Mouse (Mus musculus) liver, adult 2 months (tissue): ENCODE results near the gene Mlana. TPM values are rescaled to one million over a fixed set of nuclear protein-coding genes. Genes with fewer than 3 reads are reported as not detected.

ENCODE experiments used
- DNase-seq: peaks from one replicate; pipeline ENCODE4 v3.0.0-alpha.2; 2011; ENCODE audit warnings: low read depth, low spot score; ENCODE audit errors: extremely low read depth
- H3K27ac ChIP-seq: fragments of 200-500 bp; replicated peaks from 2 replicates; pipeline ENCODE4 v1.5.1; 2012; ENCODE audit warnings: low read depth, mild to moderate bottlenecking, control low read depth, inconsistent platforms, low read length; ENCODE audit not compliant: insufficient read depth
- H3K27me3 ChIP-seq: fragments of 200-500 bp; 2 replicates; pipeline ENCODE4 v1.6.1; 2012; ENCODE audit warnings: mild to moderate bottlenecking, moderate library complexity, low read length, inconsistent platforms; ENCODE audit not compliant: control insufficient read depth, insufficient read depth
- H3K36me3 ChIP-seq: fragments of 200-500 bp; 2 replicates; pipeline ENCODE4 v1.6.1; 2012; ENCODE audit warnings: low read length, inconsistent platforms; ENCODE audit not compliant: control insufficient read depth, insufficient read depth
- H3K4me1 ChIP-seq: fragments of 200-500 bp; 2 replicates; pipeline ENCODE4 v1.6.1; 2011; ENCODE audit warnings: low read length; ENCODE audit not compliant: control insufficient read depth, insufficient read depth
- H3K4me3 ChIP-seq: fragments of 200-500 bp; 2 replicates; pipeline ENCODE4 v1.5.1; 2011; ENCODE audit warnings: low read depth, mild to moderate bottlenecking, control low read depth, low read length, moderate library complexity; ENCODE audit not compliant: insufficient read depth
- H3K79me2 ChIP-seq: fragments of 200-500 bp; 2 replicates; pipeline ENCODE4 v1.6.1; 2012; ENCODE audit warnings: inconsistent platforms, mild to moderate bottlenecking, low read length, moderate library complexity; ENCODE audit not compliant: control insufficient read depth, insufficient read depth
- H3K9ac ChIP-seq: fragments of 200-500 bp; 2 replicates; pipeline ENCODE4 v1.6.1; 2012; ENCODE audit warnings: low read depth, mild to moderate bottlenecking, control low read depth, inconsistent platforms, low read length
- CTCF ChIP-seq: fragments of 200-500 bp; IDR thresholded peaks from 2 replicates; pipeline ENCODE4 v1.5.1; 2011; ENCODE audit warnings: low read depth, low read length, control low read depth
- POLR2A ChIP-seq: fragments of 200-500 bp; IDR thresholded peaks from 2 replicates; pipeline ENCODE4 v1.6.1; 2011; ENCODE audit warnings: low read length, control low read depth; ENCODE audit not compliant: insufficient read depth; ENCODE audit errors: extremely low read depth
- WGBS: fragments of 180-500 bp; shearing (Covaris S2); methylation state at CpG from one replicate; pipeline ENCODE4 v1.1.7; 2018; 5-methylcytosine and 5-hydroxymethylcytosine counted together
- polyA plus RNA-seq: library from polyadenylated mRNA; depleted of rRNA; stranded (reverse); fragments of >200 nt; gene quantifications from 2 replicates; pipeline ENCODE4 v1.2.3, GENCODE M21; 2012
- total RNA-seq: library from RNA; depleted of rRNA; stranded (reverse); fragments of >200 nt; gene quantifications from 2 replicates; pipeline ENCODE4 v1.2.3, GENCODE M21; 2014

Mlana gene
- total and polyA plus RNA-seq, 2 experiments = not detected

DNA sequence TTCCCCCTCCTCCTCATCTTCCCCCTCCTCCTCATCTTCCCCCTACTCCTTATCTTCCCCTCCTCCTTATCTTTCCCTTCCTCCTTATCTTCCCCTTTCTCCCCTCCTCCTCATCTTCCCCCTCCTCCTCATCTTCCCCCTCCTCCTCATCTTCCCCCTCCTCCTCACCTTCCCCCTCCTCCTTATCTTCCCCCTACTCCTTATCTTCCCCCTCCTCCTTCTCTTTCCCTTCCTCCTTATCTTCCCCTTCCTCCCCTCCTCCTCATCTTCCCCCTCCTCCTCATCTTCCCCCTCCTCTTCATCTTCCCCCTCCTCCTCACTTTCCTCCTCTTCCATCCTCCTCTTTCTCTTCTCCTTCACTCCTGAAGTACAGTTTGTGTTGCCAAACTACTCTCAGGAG, 784 bp upstream of the Mlana start:
- Histone ChIP-seq H3K4me1 (no peaks in the 10 kb centered on the region), H3K79me2 (no peaks in the 10 kb centered on the region), H3K4me3 (no peak overlapping the region), H3K9ac (no peak overlapping the region), H3K36me3 (no peaks in the 10 kb centered on the region), H3K27ac (no peak overlapping the region), H3K27me3 (no peaks in the 10 kb centered on the region)
- no peak for DNase-seq
- TF ChIP-seq POLR2A (no peak), CTCF (no peak)

DNA sequence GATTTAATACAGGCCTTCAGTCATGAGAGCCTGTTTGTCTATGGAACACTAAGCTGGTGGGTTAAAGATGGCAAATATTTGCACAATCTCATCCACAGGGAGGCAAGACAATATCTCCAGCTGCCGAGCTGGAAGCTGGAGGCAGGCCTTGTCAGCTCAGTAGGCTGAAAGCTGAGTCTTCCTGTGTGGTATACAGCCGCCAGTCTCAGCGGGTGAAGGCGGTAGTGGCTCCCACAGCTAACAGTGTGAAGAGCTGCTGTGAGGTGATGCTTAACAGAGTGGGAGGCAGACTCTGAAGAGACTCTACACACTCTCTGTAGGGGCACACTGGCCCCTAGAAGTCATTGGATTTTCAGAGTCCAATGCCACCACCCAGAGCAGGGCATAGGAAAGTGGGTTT, 4.1 kb downstream of the Mlana start:
- DNase-seq = no peak
- Histone ChIP-seq H3K27ac (no peak overlapping the region), H3K4me3 (no peak overlapping the region), H3K79me2 (no peaks in the 10 kb centered on the region), H3K27me3 (no peaks in the 10 kb centered on the region), H3K9ac (no peak overlapping the region), H3K4me1 (no peaks in the 10 kb centered on the region), H3K36me3 (no peaks in the 10 kb centered on the region)
- TF ChIP-seq CTCF (no peak), POLR2A (no peak)
- 78% methylated on average over 4 of the region's 4 CpGs for WGBS

DNA sequence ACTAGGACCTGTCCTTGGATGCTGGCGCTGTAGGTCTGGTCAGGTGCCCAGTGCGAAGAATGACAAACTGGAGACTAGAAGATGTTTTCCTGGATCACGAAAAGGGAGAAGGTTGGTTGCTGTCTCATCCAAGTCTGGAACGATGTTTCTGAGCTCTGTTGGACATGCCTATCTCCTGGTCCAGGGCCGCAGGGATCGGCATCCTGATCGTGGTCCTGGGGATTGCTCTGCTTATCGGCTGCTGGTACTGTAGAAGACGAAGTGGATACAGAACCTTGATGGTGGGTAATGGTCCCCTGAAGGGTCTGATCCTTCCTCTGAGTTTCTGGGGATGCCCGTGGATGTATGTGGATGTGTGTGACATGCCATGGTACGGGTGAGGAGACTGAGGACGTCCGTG, 6.8 kb downstream of the Mlana start:
- Histone ChIP-seq H3K9ac (no peak overlapping the region), H3K4me3 (no peak overlapping the region), H3K27ac (no peak overlapping the region), H3K27me3 (no peaks in the 10 kb centered on the region), H3K4me1 (no peaks in the 10 kb centered on the region), H3K36me3 (no peaks in the 10 kb centered on the region), H3K79me2 (no peaks in the 10 kb centered on the region)
- 94% methylated on average over 13 of the region's 13 CpGs for WGBS
- no peak for DNase-seq
- TF ChIP-seq CTCF = no peak
- no peak for TF ChIP-seq POLR2A

DNA sequence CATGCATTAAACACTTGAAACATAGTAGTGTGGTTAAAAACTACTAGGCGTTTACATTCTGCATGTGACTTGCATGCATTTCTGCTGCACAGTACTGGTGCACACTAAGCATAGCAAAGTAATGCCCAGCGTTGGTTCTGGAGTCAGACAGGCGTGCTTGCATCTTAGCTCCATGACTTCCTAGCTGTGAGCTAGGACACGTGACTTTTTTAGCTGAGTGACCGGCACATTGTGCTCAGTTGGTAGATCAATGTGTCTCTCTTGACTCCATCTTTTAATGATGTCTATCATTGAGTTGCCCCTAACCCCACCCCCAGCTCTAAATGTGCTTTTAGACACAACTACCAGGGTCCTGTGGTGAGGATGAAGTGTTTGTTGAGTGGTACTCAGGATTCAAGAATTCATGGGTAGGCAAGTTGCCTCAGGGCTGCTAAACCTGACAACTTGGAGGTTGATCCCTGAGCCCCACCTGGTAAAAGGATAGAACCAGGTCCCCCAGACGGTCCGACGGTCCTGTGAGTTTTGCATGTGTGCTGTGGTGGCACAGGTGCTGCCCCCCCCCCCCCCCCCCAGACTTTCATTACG, 9.8 kb downstream of the Mlana start:
- H3K79me2 ChIP-seq = no peaks in the 10 kb centered on the region
- H3K27me3 ChIP-seq = no peaks in the 10 kb centered on the region
- TF ChIP-seq POLR2A = no peak
- no peak for TF ChIP-seq CTCF
- H3K9ac ChIP-seq = no peak overlapping the region
- H3K27ac ChIP-seq = no peak overlapping the region
- H3K36me3 ChIP-seq = no peaks in the 10 kb centered on the region
- no peaks in the 10 kb centered on the region for H3K4me1 ChIP-seq
- WGBS = 91% methylated on average over 9 of the region's 9 CpGs
- DNase-seq = no peak
- H3K4me3 ChIP-seq = no peak overlapping the region

DNA sequence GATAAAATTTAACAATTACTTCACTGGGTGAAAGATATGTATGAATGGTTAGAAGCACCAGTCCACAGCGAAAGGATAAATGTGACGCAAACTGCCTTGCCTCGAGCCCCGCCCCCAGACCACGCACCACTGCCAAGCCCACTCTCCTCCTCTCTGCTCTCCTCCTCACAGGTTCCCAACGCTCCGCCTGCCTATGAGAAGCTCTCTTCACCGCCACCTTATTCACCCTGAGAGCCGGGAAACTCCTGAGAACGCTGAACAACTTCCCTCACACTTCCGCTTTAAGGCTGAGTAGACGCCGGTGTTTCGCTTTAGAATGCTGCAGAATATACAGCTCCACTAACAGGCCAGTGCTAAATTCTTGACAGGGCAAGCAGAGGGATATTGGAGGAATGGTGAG, 10.4 kb downstream of the Mlana start:
- Histone ChIP-seq H3K36me3 (no peaks in the 10 kb centered on the region), H3K9ac (0 out of 2 replicates have a peak overlapping the region, but pooled peaks have one; percentile 18), H3K79me2 (no peaks in the 10 kb centered on the region), H3K27ac (no peak overlapping the region), H3K4me3 (peak overlapping the region; percentile 32; the same call in 1 of the 2 replicates), H3K27me3 (no peaks in the 10 kb centered on the region), H3K4me1 (no peaks in the 10 kb centered on the region)
- DNase-seq = no peak
- TF ChIP-seq CTCF (no peak), POLR2A (no peak)
- 50% methylated on average over 14 of the region's 14 CpGs for WGBS

DNA sequence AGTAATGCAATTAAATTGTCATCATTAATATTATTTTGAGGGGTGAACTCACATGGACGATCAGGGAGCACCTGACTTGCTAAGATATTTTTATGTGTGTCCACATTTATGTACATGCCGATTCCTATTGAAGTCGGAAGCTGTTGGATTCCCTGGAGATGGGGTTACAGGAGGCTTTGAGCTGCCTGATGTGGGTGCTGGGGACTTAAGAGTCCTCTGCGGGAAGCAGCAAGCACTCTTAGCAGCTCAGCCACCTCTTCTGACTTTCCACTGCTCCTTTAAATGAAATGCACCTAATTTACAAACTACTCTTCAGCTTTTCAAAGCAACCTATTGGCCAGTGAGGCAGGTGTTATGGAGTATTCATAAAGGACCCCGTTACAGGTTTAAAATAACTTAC, 10.8 kb downstream of the Mlana start:
- no peak for DNase-seq
- no peaks in the 10 kb centered on the region for H3K36me3 ChIP-seq
- no peaks in the 10 kb centered on the region for H3K27me3 ChIP-seq
- 75% methylated on average over 5 of the region's 5 CpGs for WGBS
- no peak overlapping the region for H3K27ac ChIP-seq
- no peak overlapping the region for H3K4me3 ChIP-seq
- H3K9ac ChIP-seq = no peak overlapping the region
- TF ChIP-seq CTCF = no peak
- no peak for TF ChIP-seq POLR2A
- no peaks in the 10 kb centered on the region for H3K79me2 ChIP-seq
- H3K4me1 ChIP-seq = no peaks in the 10 kb centered on the region
